Mouse (Mus musculus): ENCODE data around the gene Nt5c3b. TPM values are rescaled to one million over a fixed set of nuclear protein-coding genes. Genes with fewer than 3 reads are reported as not detected.

Nt5c3b gene
- total and polyA plus RNA-seq, 2 experiments from 2014 or later: 63.0 to 113 TPM

DNA sequence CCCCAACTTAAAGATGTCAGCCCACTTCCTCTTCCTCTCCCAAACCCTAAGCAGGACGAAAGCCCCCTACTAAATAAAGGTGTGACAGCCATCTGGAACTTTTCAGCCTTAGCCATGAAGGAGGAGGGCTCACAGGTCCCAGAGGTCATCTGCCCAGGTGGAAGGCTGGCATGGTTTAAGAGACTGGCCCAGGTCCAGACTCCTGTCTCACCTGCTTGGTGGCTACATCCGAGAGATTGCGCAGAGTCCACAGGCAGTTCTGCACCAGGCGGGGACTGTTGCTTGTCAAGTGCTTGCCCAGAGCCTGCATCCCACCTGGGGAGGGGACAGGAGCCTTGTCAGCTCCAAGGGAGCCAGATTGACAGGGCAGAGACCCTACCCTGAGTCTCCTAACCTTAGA is 62.3 kb downstream of the Nt5c3b start:
- DNase-seq (no peak), ATAC-seq (no peak)
- no peak overlapping the region for H3K27ac ChIP-seq (ENCODE audit: low read depth, low read length)
- no peak overlapping the region for H3K4me3 ChIP-seq (ENCODE audit: low read depth, low read length)
- WGBS: 96% methylated on average over 4 of the region's 4 CpGs
- H3K9me3 ChIP-seq (ENCODE audit: low read length): no peaks in the 10 kb centered on the region
- H3K9ac ChIP-seq: no peak overlapping the region
- H3K4me1 ChIP-seq (ENCODE audit: insufficient read depth): no peaks in the 10 kb centered on the region
- no peaks in the 10 kb centered on the region for H3K27me3 ChIP-seq (ENCODE audit: insufficient read depth, low read length)
- H3K4me2 ChIP-seq (ENCODE audit: low read depth): no peak overlapping the region
- TF ChIP-seq CTCF (IDR thresholded peaks at IDR 0.05; ENCODE audit: low read depth): no peak
- H3K36me3 ChIP-seq (ENCODE audit: insufficient read depth): peaks cover 80% of the 10 kb centered on the region

DNA sequence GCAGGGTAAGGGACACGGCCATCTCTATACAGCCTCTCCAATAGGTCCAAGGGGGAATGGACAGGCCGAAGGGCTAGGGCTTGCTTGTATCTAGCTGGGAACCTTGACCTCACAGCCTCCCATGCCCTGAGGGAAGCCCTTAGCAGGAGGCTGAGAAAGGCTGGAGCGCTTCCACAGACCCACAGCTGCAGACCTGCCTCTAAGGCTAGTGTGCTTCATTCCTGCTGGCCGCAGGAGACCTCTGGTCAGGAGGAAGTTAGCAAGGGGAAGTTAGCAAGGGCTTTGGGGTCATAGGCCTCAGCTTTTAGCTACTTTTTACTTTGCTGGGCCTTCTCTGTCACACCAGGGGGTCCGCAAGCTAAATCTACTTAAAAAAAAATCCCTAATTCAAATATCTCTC is 63.2 kb downstream of the Nt5c3b start:
- H3K36me3 ChIP-seq (ENCODE audit: insufficient read depth): peaks cover 82% of the 10 kb centered on the region

DNA sequence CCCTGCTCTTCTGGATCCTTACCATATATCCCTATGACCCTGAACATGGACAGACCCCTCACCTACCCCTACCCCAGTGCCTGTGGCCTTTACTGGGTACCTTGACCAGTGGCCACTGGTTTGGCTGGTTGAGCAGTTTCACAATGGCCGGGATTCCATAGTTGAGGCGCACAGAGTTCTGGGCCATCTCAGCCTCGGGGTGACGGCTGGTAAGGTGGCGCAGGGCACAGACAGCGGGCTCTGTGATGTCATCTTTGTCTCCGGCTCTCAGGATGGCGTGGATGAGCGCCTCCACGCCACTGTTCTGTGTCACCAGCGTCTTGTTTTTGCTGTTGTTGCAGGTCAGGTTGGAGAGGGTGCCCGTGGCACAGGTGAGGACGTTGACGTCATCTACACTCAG is 63.6 kb downstream of the Nt5c3b start:
- Histone ChIP-seq H3K4me2 (ENCODE audit: low read depth) (no peak overlapping the region), H3K9me3 (ENCODE audit: low read length) (no peaks in the 10 kb centered on the region), H3K9ac (no peak overlapping the region), H3K27me3 (ENCODE audit: insufficient read depth, low read length) (no peaks in the 10 kb centered on the region), H3K36me3 (ENCODE audit: insufficient read depth) (peaks cover 82% of the 10 kb centered on the region), H3K4me3 (ENCODE audit: low read depth, low read length) (no peak overlapping the region), H3K4me1 (ENCODE audit: insufficient read depth) (no peaks in the 10 kb centered on the region), H3K27ac (ENCODE audit: low read depth, low read length) (no peak overlapping the region)
- TF ChIP-seq CTCF (IDR thresholded peaks at IDR 0.05; ENCODE audit: low read depth): no peak
- 95% methylated on average over 14 of the region's 14 CpGs for WGBS
- DNase-seq (no peak), ATAC-seq (no peak)

More for the DNA sequence above, 63.2 kb downstream of the Nt5c3b start:
- H3K4me3 ChIP-seq (ENCODE audit: low read depth, low read length): no peak overlapping the region
- TF ChIP-seq CTCF (IDR thresholded peaks at IDR 0.05; ENCODE audit: low read depth): no peak
- H3K27ac ChIP-seq (ENCODE audit: low read depth, low read length): no peak overlapping the region
- ATAC-seq: no peak
- no peak for DNase-seq
- no peak overlapping the region for H3K4me2 ChIP-seq (ENCODE audit: low read depth)
- no peak overlapping the region for H3K9ac ChIP-seq
- WGBS: 88% methylated on average over 5 of the region's 5 CpGs
- no peaks in the 10 kb centered on the region for H3K9me3 ChIP-seq (ENCODE audit: low read length)
- H3K4me1 ChIP-seq (ENCODE audit: insufficient read depth): no peaks in the 10 kb centered on the region
- no peaks in the 10 kb centered on the region for H3K27me3 ChIP-seq (ENCODE audit: insufficient read depth, low read length)

- Histone ChIP-seq H3K27me3 (ENCODE audit: insufficient read depth, low read length) (no peaks in the 10 kb centered on the region), H3K9ac (no peak overlapping the region), H3K4me1 (ENCODE audit: insufficient read depth) (no peaks in the 10 kb centered on the region), H3K36me3 (ENCODE audit: insufficient read depth) (peaks cover 81% of the 10 kb centered on the region), H3K4me3 (ENCODE audit: low read depth, low read length) (no peak overlapping the region), H3K9me3 (ENCODE audit: low read length) (no peaks in the 10 kb centered on the region), H3K27ac (ENCODE audit: low read depth, low read length) (no peak overlapping the region), H3K4me2 (ENCODE audit: low read depth) (no peak overlapping the region)
- ATAC-seq (no peak), DNase-seq (no peak)
- TF ChIP-seq CTCF (IDR thresholded peaks at IDR 0.05; ENCODE audit: low read depth): no peak
- WGBS: 91% methylated on average over 21 of the region's 21 CpGs
Observed at GRCm38 (mm10) chr11:100376746-100377389, 64.7 kb downstream of the Nt5c3b start.

- Histone ChIP-seq H3K4me1 (ENCODE audit: insufficient read depth) (no peaks in the 10 kb centered on the region), H3K9me3 (ENCODE audit: low read length) (no peaks in the 10 kb centered on the region), H3K9ac (no peak overlapping the region), H3K27ac (ENCODE audit: low read depth, low read length) (no peak overlapping the region), H3K27me3 (ENCODE audit: insufficient read depth, low read length) (no peaks in the 10 kb centered on the region), H3K36me3 (ENCODE audit: insufficient read depth) (peaks cover 75% of the 10 kb centered on the region), H3K4me2 (ENCODE audit: low read depth) (no peak overlapping the region), H3K4me3 (ENCODE audit: low read depth, low read length) (no peak overlapping the region)
- WGBS: 84% methylated on average over 4 of the region's 4 CpGs
- DNase-seq (no peak), ATAC-seq (no peak)
- no peak for TF ChIP-seq CTCF (IDR thresholded peaks at IDR 0.05; ENCODE audit: low read depth)
Observed at GRCm38 (mm10) chr11:100376005-100376404, 65.6 kb downstream of the Nt5c3b start.

DNA sequence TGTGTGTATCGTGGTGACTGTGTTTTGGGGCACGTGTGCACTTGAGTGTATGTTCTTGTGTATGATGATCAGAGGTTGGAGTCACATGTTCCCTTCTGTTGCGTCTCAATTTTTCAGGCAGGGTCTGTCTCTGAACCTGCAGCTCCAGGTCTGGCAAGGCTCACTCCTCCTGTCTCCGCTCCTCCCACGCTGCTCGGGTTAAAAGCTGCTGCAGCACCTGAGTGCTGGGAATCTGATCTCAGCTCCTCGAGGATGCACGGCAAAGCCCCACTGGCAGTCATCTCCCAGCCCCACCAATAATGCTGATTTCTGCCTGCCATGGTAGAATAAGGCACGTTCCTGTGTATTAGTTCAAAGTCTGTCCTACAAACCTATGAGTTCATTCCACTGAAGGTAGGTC is 66.5 kb downstream of the Nt5c3b start:
- Histone ChIP-seq H3K9ac (no peak overlapping the region), H3K4me1 (ENCODE audit: insufficient read depth) (no peaks in the 10 kb centered on the region), H3K4me3 (ENCODE audit: low read depth, low read length) (no peak overlapping the region), H3K36me3 (ENCODE audit: insufficient read depth) (peaks cover 71% of the 10 kb centered on the region), H3K9me3 (ENCODE audit: low read length) (no peaks in the 10 kb centered on the region), H3K27ac (ENCODE audit: low read depth, low read length) (no peak overlapping the region), H3K27me3 (ENCODE audit: insufficient read depth, low read length) (no peaks in the 10 kb centered on the region), H3K4me2 (ENCODE audit: low read depth) (no peak overlapping the region)
- DNase-seq (no peak), ATAC-seq (no peak)
- no peak for TF ChIP-seq CTCF (IDR thresholded peaks at IDR 0.05; ENCODE audit: low read depth)
- 89% methylated on average over 9 of the region's 9 CpGs for WGBS

Small RNAs within 50 kb of the gene (microRNA-seq; reads per million reads assigned to microRNA genes)
- gene Gm27374: 0 reads per million in 2 experiments
- gene Mir7116: 0 to 0.98 reads per million in 2 experiments

Other genes starting within 250 kb of the Nt5c3b start
- not detected in 2 replicates for gene Krt9, start 248.6 kb downstream of the Nt5c3b start, total RNA-seq (2014; rRNA removed)
- 0.06 TPM in 1 of 2 replicates, not detected in the other for gene Krt9, start 248.6 kb downstream of the Nt5c3b start, polyA plus RNA-seq (2015; fragmentation: Nextera tagmentation; extraction: Ambion mirVana)
- gene Krt14, start 234.3 kb downstream of the Nt5c3b start, total RNA-seq (2014; rRNA removed): 0.14 and 0.15 TPM in 2 replicates
- gene Krt14, start 234.3 kb downstream of the Nt5c3b start, polyA plus RNA-seq (2015; fragmentation: Nextera tagmentation; extraction: Ambion mirVana): 0.63 and 0.88 TPM in 2 replicates
- gene Krt16, start 192.9 kb downstream of the Nt5c3b start, total RNA-seq (2014; rRNA removed): not detected in 2 replicates
- gene Krt16, start 192.9 kb downstream of the Nt5c3b start, polyA plus RNA-seq (2015; fragmentation: Nextera tagmentation; extraction: Ambion mirVana): not detected in 2 replicates
- gene Krt17, start 180.8 kb downstream of the Nt5c3b start, total RNA-seq (2014; rRNA removed): 0.31 TPM in 1 of 2 replicates, not detected in the other
- 0.47 and 0.51 TPM in 2 replicates for gene Krt17, start 180.8 kb downstream of the Nt5c3b start, polyA plus RNA-seq (2015; fragmentation: Nextera tagmentation; extraction: Ambion mirVana)
- gene Krt42, start 171.9 kb downstream of the Nt5c3b start, total RNA-seq (2014; rRNA removed): not detected in 2 replicates
- not detected in 2 replicates for gene Krt42, start 171.9 kb downstream of the Nt5c3b start, polyA plus RNA-seq (2015; fragmentation: Nextera tagmentation; extraction: Ambion mirVana)
- 105 and 115 TPM in 2 replicates for gene Eif1, start 121.9 kb downstream of the Nt5c3b start, total RNA-seq (2014; rRNA removed)
- 1,342 and 1,370 TPM in 2 replicates for gene Eif1, start 121.9 kb downstream of the Nt5c3b start, polyA plus RNA-seq (2015; fragmentation: Nextera tagmentation; extraction: Ambion mirVana)
- not detected in 2 replicates for gene Gast, start 107.4 kb downstream of the Nt5c3b start, total RNA-seq (2014; rRNA removed)
- 0.48 and 0.51 TPM in 2 replicates for gene Gast, start 107.4 kb downstream of the Nt5c3b start, polyA plus RNA-seq (2015; fragmentation: Nextera tagmentation; extraction: Ambion mirVana)
- 274 and 518 TPM in 2 replicates for gene Hap1, start 85.7 kb downstream of the Nt5c3b start, total RNA-seq (2014; rRNA removed)
- gene Hap1, start 85.7 kb downstream of the Nt5c3b start, polyA plus RNA-seq (2015; fragmentation: Nextera tagmentation; extraction: Ambion mirVana): 131 and 237 TPM in 2 replicates
- gene Jup, start 44.0 kb downstream of the Nt5c3b start, total RNA-seq (2014; rRNA removed): 76.6 and 106 TPM in 2 replicates
- gene Jup, start 44.0 kb downstream of the Nt5c3b start, polyA plus RNA-seq (2015; fragmentation: Nextera tagmentation; extraction: Ambion mirVana): 59.4 and 67.0 TPM in 2 replicates
- gene P3h4, start 27.0 kb downstream of the Nt5c3b start, total RNA-seq (2014; rRNA removed): 16.8 and 27.1 TPM in 2 replicates
- gene P3h4, start 27.0 kb downstream of the Nt5c3b start, polyA plus RNA-seq (2015; fragmentation: Nextera tagmentation; extraction: Ambion mirVana): 17.9 and 19.8 TPM in 2 replicates
- gene Fkbp10, start 26.1 kb downstream of the Nt5c3b start, total RNA-seq (2014; rRNA removed): 18.1 and 34.6 TPM in 2 replicates
- 23.3 and 23.4 TPM in 2 replicates for gene Fkbp10, start 26.1 kb downstream of the Nt5c3b start, polyA plus RNA-seq (2015; fragmentation: Nextera tagmentation; extraction: Ambion mirVana)
- 0.29 and 0.46 TPM in 2 replicates for gene Klhl10, start 109 bp upstream of the Nt5c3b start, total RNA-seq (2014; rRNA removed)
- gene Klhl10, start 109 bp upstream of the Nt5c3b start, polyA plus RNA-seq (2015; fragmentation: Nextera tagmentation; extraction: Ambion mirVana): 0.53 and 0.65 TPM in 2 replicates
- gene Klhl11, start 30.9 kb upstream of the Nt5c3b start, total RNA-seq (2014; rRNA removed): 60.1 and 73.9 TPM in 2 replicates
- gene Klhl11, start 30.9 kb upstream of the Nt5c3b start, polyA plus RNA-seq (2015; fragmentation: Nextera tagmentation; extraction: Ambion mirVana): 7.8 and 9.6 TPM in 2 replicates
- 199 and 203 TPM in 2 replicates for gene Acly, start 86.2 kb upstream of the Nt5c3b start, total RNA-seq (2014; rRNA removed)
- gene Acly, start 86.2 kb upstream of the Nt5c3b start, polyA plus RNA-seq (2015; fragmentation: Nextera tagmentation; extraction: Ambion mirVana): 89.9 and 109 TPM in 2 replicates
- gene Ttc25, start 103.8 kb upstream of the Nt5c3b start, total RNA-seq (2014; rRNA removed): 1.2 and 2.2 TPM in 2 replicates
- 1.1 and 1.8 TPM in 2 replicates for gene Ttc25, start 103.8 kb upstream of the Nt5c3b start, polyA plus RNA-seq (2015; fragmentation: Nextera tagmentation; extraction: Ambion mirVana)
- gene Cnp, start 133.1 kb upstream of the Nt5c3b start, total RNA-seq (2014; rRNA removed): 37.3 and 41.5 TPM in 2 replicates
- gene Cnp, start 133.1 kb upstream of the Nt5c3b start, polyA plus RNA-seq (2015; fragmentation: Nextera tagmentation; extraction: Ambion mirVana): 44.8 and 56.2 TPM in 2 replicates
- 83.0 and 100 TPM in 2 replicates for gene Nkiras2, start 177.4 kb upstream of the Nt5c3b start, total RNA-seq (2014; rRNA removed)
- gene Nkiras2, start 177.4 kb upstream of the Nt5c3b start, polyA plus RNA-seq (2015; fragmentation: Nextera tagmentation; extraction: Ambion mirVana): 81.1 and 81.4 TPM in 2 replicates
- 104 and 111 TPM in 2 replicates for gene Dnajc7, start 178.4 kb upstream of the Nt5c3b start, total RNA-seq (2014; rRNA removed)
- 232 and 248 TPM in 2 replicates for gene Dnajc7, start 178.4 kb upstream of the Nt5c3b start, polyA plus RNA-seq (2015; fragmentation: Nextera tagmentation; extraction: Ambion mirVana)